Mouse (Mus musculus): Measurements from ENCODE around the gene Gtf3a.

DNA sequence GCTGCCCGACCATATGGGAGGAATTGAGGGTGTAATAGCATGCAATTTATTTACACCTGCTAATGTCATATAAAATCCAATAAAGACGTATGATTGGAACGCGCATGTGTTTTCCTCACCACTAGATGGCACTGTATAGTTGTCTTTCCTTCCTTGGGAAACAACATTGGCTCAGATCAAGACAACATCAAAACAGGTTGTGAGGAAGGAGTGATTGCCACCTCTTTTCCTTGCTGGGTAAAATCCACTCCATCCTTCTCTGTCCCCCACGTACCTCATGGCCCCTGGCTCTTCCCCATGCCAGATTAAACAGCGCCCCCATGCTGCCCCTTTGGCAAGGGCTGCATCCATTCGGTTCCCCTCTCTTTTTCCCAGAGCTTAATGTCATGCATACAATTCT lies 8.2 kb upstream of the Gtf3a start:
- peak; percentile 91 for TF ChIP-seq CTCF (IDR thresholded peaks at IDR 0.05)
- TF ChIP-seq POLR2A (IDR thresholded peaks at IDR 0.05; ENCODE audit: insufficient read depth, low read depth, low read length): no peak
- no peak for TF ChIP-seq EP300 (IDR thresholded peaks at IDR 0.05; ENCODE audit: insufficient read depth, low read depth, low read length)

Measured in heart, adult 2 months (tissue).